Mouse (Mus musculus) embryonic facial prominence, embryonic 14.5 days (tissue): ENCODE data around the gene Btk. TPM values are rescaled to one million over a fixed set of nuclear protein-coding genes. Genes with fewer than 3 reads are reported as not detected.

Source experiments
- ATAC-seq: fragments of 200-750 bp; cut with Nextera tagmentation; 2 replicates; pipeline ENCODE4 v1.8.0; 2017; ENCODE audit warnings: low read depth, moderate number of reproducible peaks, moderate TSS enrichment
- DNase-seq: peaks from one replicate; pipeline ENCODE4 v3.0.0-alpha.2; 2015; ENCODE audit warnings: low spot score
- H3K27ac ChIP-seq: fragments of 300-500 bp; sonication (generic); replicated peaks from 2 replicates; pipeline ENCODE4 v1.5.1; 2014; ENCODE audit warnings: low read depth, mild to moderate bottlenecking, low read length, moderate library complexity
- H3K27me3 ChIP-seq: fragments of 300-500 bp; sonication (generic); replicated peaks from 2 replicates; pipeline ENCODE4 v1.6.1; 2014; ENCODE audit warnings: low read length; ENCODE audit not compliant: control insufficient read depth, insufficient read depth
- H3K36me3 ChIP-seq: fragments of 300-500 bp; sonication (generic); 2 replicates; pipeline ENCODE4 v1.6.1; 2014; ENCODE audit warnings: low read length, mixed read lengths; ENCODE audit not compliant: control insufficient read depth, insufficient read depth
- H3K4me1 ChIP-seq: fragments of 300-500 bp; sonication (generic); 2 replicates; pipeline ENCODE4 v1.6.1; 2014; ENCODE audit warnings: antibody characterized with exemption, low read length; ENCODE audit not compliant: control insufficient read depth, insufficient read depth
- H3K4me2 ChIP-seq: fragments of 300-500 bp; sonication (generic); 2 replicates; pipeline ENCODE4 v1.6.1; 2014; ENCODE audit warnings: low read depth, mild to moderate bottlenecking, low read length, moderate library complexity, mixed read lengths
- H3K4me3 ChIP-seq: fragments of 300-500 bp; sonication (generic); 2 replicates; pipeline ENCODE4 v1.5.1; 2014; ENCODE audit warnings: low read depth, mild to moderate bottlenecking, low read length
- H3K9ac ChIP-seq: fragments of 300-500 bp; sonication (generic); 2 replicates; pipeline ENCODE4 v1.6.1; 2014; ENCODE audit warnings: low read depth, mild to moderate bottlenecking, low read length, moderate library complexity, mixed read lengths
- H3K9me3 ChIP-seq: fragments of 300-500 bp; sonication (generic); 2 replicates; pipeline ENCODE4 v1.6.1; 2016; ENCODE audit warnings: low read length; ENCODE audit not compliant: control insufficient read depth
- WGBS: fragments of 180-500 bp; shearing (Covaris S2); extraction: QIAGEN DNeasy Blood & Tissue Kit; methylation state at CpG from one replicate; pipeline ENCODE4 v1.1.7; 2014; 5-methylcytosine and 5-hydroxymethylcytosine counted together
- polyA plus RNA-seq: library from polyadenylated mRNA; unstranded; fragments of >200 nt; fragmentation: Nextera tagmentation; extraction: Ambion mirVana; gene quantifications from 2 replicates; pipeline ENCODE4 v1.2.1, GENCODE M21; 2014

Btk gene
- polyA plus RNA-seq, 1 experiment from 2014 or later: 2.1 TPM

DNA sequence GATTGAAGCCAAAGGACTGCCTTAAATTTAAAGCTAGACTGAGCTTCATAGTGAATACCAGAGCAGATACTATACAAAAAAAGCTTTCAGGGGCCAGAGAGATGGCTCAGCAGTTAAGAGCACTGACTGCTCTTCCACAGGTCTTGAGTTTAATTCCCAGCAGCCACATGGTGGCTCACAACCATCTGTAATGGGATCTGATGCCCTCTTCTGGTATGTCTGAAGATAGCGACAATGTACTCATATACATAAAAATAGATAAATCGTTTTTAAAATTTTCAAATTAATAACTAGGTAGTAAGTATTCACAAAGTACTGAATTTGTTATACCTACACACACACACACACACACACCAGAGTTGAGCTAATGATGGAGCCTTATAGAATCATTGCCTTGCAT, 50.0 kb downstream of the Btk start:
- no peaks in the 10 kb centered on the region for H3K9me3 ChIP-seq
- no peaks in the 10 kb centered on the region for H3K36me3 ChIP-seq
- ATAC-seq (no peak), DNase-seq (no peak)
- whole genome bisulfite sequencing: 79% methylated on average over 2 of the region's 2 CpGs
- H3K4me3 ChIP-seq: no peak overlapping the region
- H3K4me2 ChIP-seq: no peak overlapping the region
- no peaks in the 10 kb centered on the region for H3K4me1 ChIP-seq
- no peak overlapping the region for H3K27ac ChIP-seq
- H3K27me3 ChIP-seq: no peaks in the 10 kb centered on the region
- H3K9ac ChIP-seq: no peak overlapping the region

DNA sequence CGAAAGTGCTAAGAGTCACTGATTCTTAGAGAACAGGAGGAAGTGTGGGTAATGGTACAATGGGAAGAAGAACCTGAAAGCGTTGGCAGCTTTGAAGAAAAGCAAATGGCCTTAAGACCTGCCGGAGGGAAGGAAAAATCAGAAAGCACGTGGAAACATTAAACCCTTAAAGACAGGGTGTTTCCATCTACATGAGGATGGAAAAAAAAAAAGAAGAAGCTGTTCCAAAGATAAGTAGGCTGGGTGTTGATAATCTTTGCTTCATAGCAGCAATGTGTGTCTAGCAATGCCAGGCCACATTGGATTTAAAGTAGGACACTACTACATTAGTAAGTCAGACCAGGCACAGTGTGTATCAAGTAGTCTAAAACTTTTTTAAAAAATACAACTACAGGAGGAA, 58.1 kb downstream of the Btk start:
- no peak for ATAC-seq
- Histone ChIP-seq H3K4me1 (no peaks in the 10 kb centered on the region), H3K9ac (no peak overlapping the region), H3K27me3 (no peaks in the 10 kb centered on the region), H3K27ac (no peak overlapping the region), H3K4me3 (no peak overlapping the region), H3K36me3 (no peaks in the 10 kb centered on the region), H3K9me3 (no peaks in the 10 kb centered on the region), H3K4me2 (no peak overlapping the region)
- no peak for DNase-seq
- WGBS: 78% methylated on average over 4 of the region's 4 CpGs

DNA sequence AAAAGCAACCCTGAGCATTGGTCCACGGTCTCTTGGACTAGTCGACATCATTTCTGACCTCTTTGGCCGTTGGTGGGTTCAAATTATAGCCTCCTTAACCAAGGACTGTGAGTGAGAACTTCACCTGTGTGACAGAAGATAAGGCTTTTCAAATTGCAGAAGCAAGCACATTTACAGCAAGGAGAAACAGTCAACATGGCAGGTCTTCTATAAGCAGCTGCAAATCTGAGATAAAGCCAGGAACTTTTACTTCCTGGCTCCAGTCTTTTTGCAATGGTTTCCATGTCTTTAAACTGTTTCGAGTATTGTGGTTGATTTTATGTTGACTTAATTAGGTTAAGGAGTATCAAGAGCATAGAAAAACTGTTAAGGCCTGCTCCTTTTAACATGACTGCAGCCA, 59.6 kb downstream of the Btk start:
- H3K4me1 ChIP-seq: no peaks in the 10 kb centered on the region
- no peak overlapping the region for H3K27ac ChIP-seq
- no peak overlapping the region for H3K4me2 ChIP-seq
- WGBS: 72% methylated on average over 4 of the region's 4 CpGs
- H3K9me3 ChIP-seq: no peaks in the 10 kb centered on the region
- H3K9ac ChIP-seq: no peak overlapping the region
- ATAC-seq (no peak), DNase-seq (no peak)
- no peaks in the 10 kb centered on the region for H3K27me3 ChIP-seq
- H3K36me3 ChIP-seq: no peaks in the 10 kb centered on the region
- H3K4me3 ChIP-seq: no peak overlapping the region

DNA sequence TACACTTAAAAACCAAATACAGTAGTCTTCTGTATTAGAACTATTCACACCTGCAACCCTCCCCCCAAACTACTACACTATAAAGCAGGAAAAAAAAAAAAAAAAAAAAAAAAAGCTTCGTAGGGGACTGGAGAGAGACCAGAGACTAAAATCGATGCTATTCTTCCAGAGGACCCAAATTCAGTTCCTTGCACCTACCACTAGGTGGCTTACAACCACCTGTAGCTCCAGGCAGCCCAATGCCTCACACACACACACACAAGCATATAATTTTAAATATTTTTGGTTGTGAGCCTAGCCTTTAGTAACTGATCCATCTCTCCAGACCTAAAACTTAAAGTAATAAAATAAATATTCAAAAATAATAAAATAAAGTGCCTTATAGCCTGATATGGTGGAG, 73.9 kb downstream of the Btk start:
- H3K9me3 ChIP-seq: no peaks in the 10 kb centered on the region
- no peaks in the 10 kb centered on the region for H3K36me3 ChIP-seq
- 34% methylated on average over 2 of the region's 2 CpGs for WGBS
- H3K27ac ChIP-seq: no peak overlapping the region
- no peaks in the 10 kb centered on the region for H3K4me1 ChIP-seq
- no peaks in the 10 kb centered on the region for H3K27me3 ChIP-seq
- no peak overlapping the region for H3K9ac ChIP-seq
- H3K4me3 ChIP-seq: no peak overlapping the region
- ATAC-seq: no peak
- H3K4me2 ChIP-seq: no peak overlapping the region
- DNase-seq: no peak

DNA sequence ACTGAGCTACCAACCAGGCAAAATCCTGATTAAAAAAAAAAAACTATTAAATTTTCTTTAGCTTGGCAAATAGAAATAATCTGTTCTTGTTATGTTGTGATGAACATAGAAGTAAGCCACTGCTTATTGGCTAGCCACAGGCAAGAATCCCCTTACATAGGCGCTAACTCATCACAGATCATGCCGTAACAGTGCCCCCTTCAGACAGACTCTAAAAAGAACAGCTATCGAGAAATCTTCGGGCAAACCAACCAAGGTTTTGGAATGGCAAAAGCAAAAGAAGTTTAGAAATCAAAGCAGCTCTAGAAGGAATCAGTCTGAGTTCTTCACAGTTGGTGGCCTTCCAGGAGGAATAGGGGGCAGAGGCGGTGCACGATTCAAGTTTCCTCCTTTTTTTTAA, 75.4 kb downstream of the Btk start:
- Histone ChIP-seq H3K9ac (no peak overlapping the region), H3K4me2 (no peak overlapping the region), H3K36me3 (no peaks in the 10 kb centered on the region), H3K4me3 (no peak overlapping the region), H3K27me3 (no peaks in the 10 kb centered on the region), H3K27ac (no peak overlapping the region), H3K4me1 (no peaks in the 10 kb centered on the region), H3K9me3 (no peaks in the 10 kb centered on the region)
- DNase-seq (no peak), ATAC-seq (no peak)
- WGBS: 62% methylated on average over 6 of the region's 6 CpGs

DNA sequence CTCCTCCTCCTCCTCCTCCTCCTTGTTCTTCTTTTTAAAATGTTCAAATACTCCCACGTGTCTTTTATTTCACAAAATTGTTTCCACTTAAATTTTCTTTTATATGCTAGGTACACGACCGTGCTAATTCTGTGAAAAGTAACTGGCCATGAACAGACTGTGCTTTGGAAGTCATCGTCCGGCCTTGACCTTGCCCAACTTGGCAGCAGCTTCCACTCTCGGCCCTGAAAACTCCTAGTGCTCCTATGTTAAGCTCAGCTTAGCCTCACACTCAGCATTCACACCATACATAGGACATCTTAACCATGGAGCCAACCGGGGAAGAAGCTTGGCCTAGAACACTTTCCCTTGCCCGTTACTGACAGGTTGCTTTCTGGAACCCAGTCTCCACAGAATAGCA, 82.7 kb downstream of the Btk start:
- WGBS: 81% methylated on average over 8 of the region's 8 CpGs
- DNase-seq (no peak), ATAC-seq (no peak)

More for the DNA sequence above, 82.7 kb downstream of the Btk start:
- no peak overlapping the region for H3K27ac ChIP-seq
- no peaks in the 10 kb centered on the region for H3K27me3 ChIP-seq
- H3K4me1 ChIP-seq: no peaks in the 10 kb centered on the region
- no peak overlapping the region for H3K4me3 ChIP-seq
- no peaks in the 10 kb centered on the region for H3K36me3 ChIP-seq
- no peak overlapping the region for H3K9ac ChIP-seq
- no peaks in the 10 kb centered on the region for H3K9me3 ChIP-seq
- H3K4me2 ChIP-seq: no peak overlapping the region

Other genes starting within 250 kb of the Btk start
- 4.1 and 4.3 TPM in 2 replicates for gene Drp2, start 179.0 kb downstream of the Btk start, polyA plus RNA-seq
- 0.35 TPM in 1 of 2 replicates, not detected in the other for gene Taf7l, start 107.1 kb downstream of the Btk start, polyA plus RNA-seq
- 69.9 and 70.3 TPM in 2 replicates for gene Timm8a1, start 41.7 kb downstream of the Btk start, polyA plus RNA-seq
- 496 and 585 TPM in 2 replicates for gene Rpl36a, start 2.1 kb upstream of the Btk start, polyA plus RNA-seq
- 3.9 and 4.9 TPM in 2 replicates for gene Gla, start 17.6 kb upstream of the Btk start, polyA plus RNA-seq
- 93.9 and 97.4 TPM in 2 replicates for gene Hnrnph2, start 17.6 kb upstream of the Btk start, polyA plus RNA-seq
- gene Armcx4, start 102.9 kb upstream of the Btk start, polyA plus RNA-seq: 5.9 and 6.6 TPM in 2 replicates
- gene Armcx1, start 134.4 kb upstream of the Btk start, polyA plus RNA-seq: 47.7 and 59.2 TPM in 2 replicates
- 24.8 and 29.5 TPM in 2 replicates for gene Armcx6, start 167.8 kb upstream of the Btk start, polyA plus RNA-seq
- gene Armcx3, start 173.0 kb upstream of the Btk start, polyA plus RNA-seq: 119 and 120 TPM in 2 replicates
- gene Armcx2, start 225.7 kb upstream of the Btk start, polyA plus RNA-seq: 74.1 and 82.6 TPM in 2 replicates